14 mouse cellular contexts compared by ENCODE assay signal in genomic region chr13:28257228-28257627, GRCm38 (mm10). TPM values are rescaled to one million over a fixed set of nuclear protein-coding genes. Genes with fewer than 3 reads are reported as not detected.
DNase-seq lines count a peak whose midpoint lies in the region; ATAC-seq and TF ChIP-seq lines count a peak whose summit lies in the region.
"Had no signal": no experiment of that assay in that cellular context is flagged by ENCODE, and none has a peak within 500 bp of the region (broad histone marks: within the 10 kb centered on the region; RNA-seq: fewer than 3 reads in every experiment).

Gm11361 (plus strand) TSS chr13:28257528.

- no peak within 1 kb of the TSS for H3K9ac ChIP-seq in CH12.LX (ENCODE audit: insufficient read depth, low read depth)
- no peak within 1 kb of the TSS for H3K9ac ChIP-seq in midbrain, embryonic 15.5 days
- H3K9ac ChIP-seq: forebrain, postnatal 0 days; hindbrain, embryonic 12.5 days; kidney, embryonic 15.5 days; liver, embryonic 13.5 days; neural tube, embryonic 13.5 days had no signal

- ATAC-seq in midbrain, embryonic 15.5 days (replicated peaks), result no peak
- ATAC-seq: forebrain, postnatal 0 days had no signal

- H3K4me3 ChIP-seq in heart, embryonic 10.5 days, result no peak within 1 kb of the TSS
- H3K4me3 ChIP-seq in CH12.LX (replicated peaks in 1 of 3; ENCODE audit: low read depth in 2 of 3, low read length in 2 of 3, poor library complexity in 1 of 3), result no peak within 1 kb of the TSS
- no peak within 1 kb of the TSS for H3K4me3 ChIP-seq in gastrocnemius, adult 2 months
- no peak within 1 kb of the TSS for H3K4me3 ChIP-seq in embryonic facial prominence, embryonic 10.5 days
- no peak within 1 kb of the TSS for H3K4me3 ChIP-seq in midbrain, embryonic 15.5 days
- H3K4me3 ChIP-seq: hindbrain, embryonic 12.5 days; kidney, embryonic 15.5 days; liver, embryonic 13.5 days; neural tube, embryonic 13.5 days had no signal

- H3K9me3 ChIP-seq in heart, embryonic 10.5 days, result no peaks in the 10 kb centered on the region
- H3K9me3 ChIP-seq in CH12.LX (replicated peaks; ENCODE audit: low read length), result no peaks in the 10 kb centered on the region
- H3K9me3 ChIP-seq in embryonic facial prominence, embryonic 10.5 days, result no peaks in the 10 kb centered on the region
- H3K9me3 ChIP-seq in midbrain, embryonic 15.5 days, result no peaks in the 10 kb centered on the region
- H3K9me3 ChIP-seq: hindbrain, embryonic 12.5 days; kidney, embryonic 15.5 days; liver, embryonic 13.5 days; neural tube, embryonic 13.5 days had no signal

- dilution Hi-C loops in CH12.LX (cut with MboI; ENCODE audit: extremely low pct_ligation_motif_present, extremely low pct_unique_long_range_greater_than_20kb, low sequenced_read_pairs), result no loop called here

- intact Hi-C loops in gastrocnemius, adult 2 months (cut with DNase I), result no loop called here

- no peak within 1 kb of the TSS for H3K27ac ChIP-seq in heart, embryonic 10.5 days
- no peak within 1 kb of the TSS for H3K27ac ChIP-seq in CH12.LX (ENCODE audit: insufficient read depth, low read depth)
- no peak within 1 kb of the TSS for H3K27ac ChIP-seq in gastrocnemius, adult 2 months
- no peak within 1 kb of the TSS for H3K27ac ChIP-seq in embryonic facial prominence, embryonic 10.5 days (replicated peaks)
- H3K27ac ChIP-seq in midbrain, embryonic 15.5 days, result no peak within 1 kb of the TSS
- H3K27ac ChIP-seq: hindbrain, embryonic 12.5 days; kidney, embryonic 15.5 days; liver, embryonic 13.5 days; neural tube, embryonic 13.5 days had no signal

- H3K36me3 ChIP-seq in heart, embryonic 10.5 days, result no peaks in the 10 kb centered on the region
- H3K36me3 ChIP-seq in CH12.LX (replicated peaks in 1 of 2; ENCODE audit: control insufficient read depth in 1 of 2, insufficient read depth in 1 of 2, low read length in 1 of 2), result no peaks in the 10 kb centered on the region
- H3K36me3 ChIP-seq in embryonic facial prominence, embryonic 10.5 days (replicated peaks), result no peaks in the 10 kb centered on the region
- no peaks in the 10 kb centered on the region for H3K36me3 ChIP-seq in midbrain, embryonic 15.5 days (replicated peaks)
- H3K36me3 ChIP-seq: hindbrain, embryonic 12.5 days; kidney, embryonic 15.5 days; liver, embryonic 13.5 days; neural tube, embryonic 13.5 days had no signal

- DNase-seq in heart, adult 8-10 months (ENCODE audit: low spot score), result no peak
- DNase-seq in heart, embryonic 10.5 days (ENCODE audit: low spot score), result no peak
- no peak for DNase-seq in CH12.LX (ENCODE audit: extremely low read depth)
- DNase-seq in gastrocnemius, adult 2 months, result no peak
- DNase-seq in layer of hippocampus, postnatal 25 days (ENCODE audit: extremely low spot score in 1 of 2, low spot score in 1 of 2), result no peak
- no peak for DNase-seq in embryonic facial prominence, embryonic 10.5 days (ENCODE audit: low spot score)
- no peak for DNase-seq in T-cell, adult 2 months (ENCODE audit: low spot score)
- DNase-seq: forebrain, postnatal 0 days; liver, embryonic 13.5 days; right cerebral cortex, postnatal 14 days had no signal

- TF ChIP-seq RAD21 in CH12.LX (IDR thresholded peaks at IDR 0.05; ENCODE audit: low read depth, low read length), result no peak

- no peaks in the 10 kb centered on the region for H3K79me2 ChIP-seq in CH12.LX (replicated peaks; ENCODE audit: control insufficient read depth, extremely low read depth, insufficient read depth, poor library complexity, severe bottlenecking)

- WGBS in heart, embryonic 10.5 days, result 93% methylated on average over 3 of the region's 3 CpGs
- 94% methylated on average over 3 of the region's 3 CpGs for WGBS in embryonic facial prominence, embryonic 10.5 days
- WGBS in midbrain, embryonic 15.5 days, result 98% methylated on average over 3 of the region's 3 CpGs

- no peak within 1 kb of the TSS for H3K4me2 ChIP-seq in CH12.LX (ENCODE audit: insufficient read depth, low read depth, poor library complexity, severe bottlenecking)
- no peak within 1 kb of the TSS for H3K4me2 ChIP-seq in midbrain, embryonic 15.5 days
- H3K4me2 ChIP-seq: hindbrain, embryonic 12.5 days; kidney, embryonic 15.5 days; liver, embryonic 13.5 days; neural tube, embryonic 13.5 days had no signal

- no peak for TF ChIP-seq POLR2A in CH12.LX (IDR thresholded peaks at IDR 0.05; ENCODE audit: low read depth, low read length)

- no peak for TF ChIP-seq EP300 in CH12.LX (IDR thresholded peaks at IDR 0.05; ENCODE audit: low read length)

- in situ Hi-C loops in CH12.LX (cut with MboI; ENCODE audit: low pct_ligation_motif_present, low pct_unique_long_range_greater_than_20kb, low sequenced_read_pairs), result no loop called here

- H3K4me1 ChIP-seq in heart, embryonic 10.5 days, result no peaks in the 10 kb centered on the region
- no peaks in the 10 kb centered on the region for H3K4me1 ChIP-seq in CH12.LX (ENCODE audit: control insufficient read depth in 1 of 2, insufficient read depth in 2 of 2)
- H3K4me1 ChIP-seq in embryonic facial prominence, embryonic 10.5 days, result no peaks in the 10 kb centered on the region
- no peaks in the 10 kb centered on the region for H3K4me1 ChIP-seq in midbrain, embryonic 15.5 days
- H3K4me1 ChIP-seq: hindbrain, embryonic 12.5 days; kidney, embryonic 15.5 days; liver, embryonic 13.5 days; neural tube, embryonic 13.5 days had no signal

- no peaks in the 10 kb centered on the region for H3K27me3 ChIP-seq in heart, embryonic 10.5 days (ENCODE audit: insufficient read depth, poor library complexity, severe bottlenecking)
- H3K27me3 ChIP-seq in CH12.LX (replicated peaks), result no peaks in the 10 kb centered on the region
- H3K27me3 ChIP-seq in embryonic facial prominence, embryonic 10.5 days (replicated peaks; ENCODE audit: low read depth, poor library complexity, severe bottlenecking), result no peaks in the 10 kb centered on the region
- no peaks in the 10 kb centered on the region for H3K27me3 ChIP-seq in midbrain, embryonic 15.5 days (replicated peaks)
- H3K27me3 ChIP-seq: hindbrain, embryonic 12.5 days; kidney, embryonic 15.5 days; liver, embryonic 13.5 days; neural tube, embryonic 13.5 days had no signal

- TF ChIP-seq CTCF in CH12.LX (conservative IDR thresholded peaks at IDR 0.05 in 1 of 2, IDR thresholded peaks at IDR 0.05 in 1 of 2; ENCODE audit: low read depth in 2 of 2, low read length in 2 of 2), result no peak
- TF ChIP-seq CTCF in gastrocnemius, adult 2 months (IDR thresholded peaks at IDR 0.05), result no peak

TF ChIP-seq in CH12.LX, 34 proteins besides CTCF, POLR2A, EP300 and RAD21:
- TF ChIP-seq CHD1 (IDR thresholded peaks at IDR 0.05; ENCODE audit: low read depth, low read length), result no peak
- TF ChIP-seq MAZ (IDR thresholded peaks at IDR 0.05; ENCODE audit: low read depth, low read length), result no peak
- no peak for TF ChIP-seq NELFE (IDR thresholded peaks at IDR 0.05; ENCODE audit: low read depth, low read length)
- TF ChIP-seq SMC3 (IDR thresholded peaks at IDR 0.05; ENCODE audit: low read depth, low read length), result no peak
- no peak for TF ChIP-seq MAFK (IDR thresholded peaks at IDR 0.05; ENCODE audit: insufficient replicate concordance, low read length)
- no peak for TF ChIP-seq HCFC1 (IDR thresholded peaks at IDR 0.05; ENCODE audit: low read depth, low read length)
- no peak for TF ChIP-seq JUND (conservative IDR thresholded peaks at IDR 0.05; ENCODE audit: low read depth, low read length)
- TF ChIP-seq ELF1 (IDR thresholded peaks at IDR 0.05; ENCODE audit: low read depth, low read length), result no peak
- no peak for TF ChIP-seq IRF4 (IDR thresholded peaks at IDR 0.05; ENCODE audit: low read depth, low read length)
- TF ChIP-seq MEF2A (IDR thresholded peaks at IDR 0.05; ENCODE audit: borderline replicate concordance, low read depth, low read length), result no peak
- TF ChIP-seq PAX5 (IDR thresholded peaks at IDR 0.05; ENCODE audit: low read length), result no peak
- no peak for TF ChIP-seq GABPA (IDR thresholded peaks at IDR 0.05; ENCODE audit: insufficient replicate concordance, low read depth, low read length)
- TF ChIP-seq RCOR1 (conservative IDR thresholded peaks at IDR 0.05; ENCODE audit: low read depth, low read length), result no peak
- no peak for TF ChIP-seq CHD2 (IDR thresholded peaks at IDR 0.05; ENCODE audit: low read length)
- TF ChIP-seq BHLHE40 (IDR thresholded peaks at IDR 0.05; ENCODE audit: low read depth, low read length), result no peak

RNA-seq across cellular contexts. Expression of gene Gm11361, which starts in this region (rescaled TPM):
- 100 to 1,000 TPM in 1 of 4 experiments, 10 to 100 TPM in 3; 56.5 to 110 (median 69.7) TPM for total RNA-seq in heart, adult 8-10 months (2022)
- polyA plus RNA-seq in heart, embryonic 10.5 days (2016; fragmentation: Nextera tagmentation; extraction: Ambion mirVana), result 2.0 TPM in 2 replicates
- total RNA-seq in CH12.LX (2012; rRNA removed), result 1,392 and 1,596 TPM in 2 replicates
- total RNA-seq in CH12.LX (2014; rRNA removed), result 188 and 230 TPM in 2 replicates
- 2.5 TPM in 1 of 2 replicates, not detected in the other for polyA plus RNA-seq in CH12.LX (2012; ENCODE audit: insufficient read length, low read depth)
- 10 to 100 TPM; 55.6 to 75.8 TPM for total RNA-seq in gastrocnemius, adult 2 months (2021)
- total RNA-seq in layer of hippocampus, postnatal 25 days (2021), result 10 to 100 TPM; 60.5 to 69.6 TPM
- polyA plus RNA-seq in embryonic facial prominence, embryonic 10.5 days (2016; fragmentation: Nextera tagmentation; extraction: Ambion mirVana), result 3.0 and 3.3 TPM in 2 replicates
- polyA plus RNA-seq in midbrain, embryonic 15.5 days (2015; fragmentation: Nextera tagmentation; extraction: Ambion mirVana), result 3.2 and 3.4 TPM in 2 replicates
